Mouse (Mus musculus) thymus, adult 2 months (tissue): ENCODE data around the gene Mrtfa.

Experiments used
- CTCF ChIP-seq: fragments of 200-500 bp; IDR thresholded peaks from 2 replicates; pipeline ENCODE4 v1.5.1; 2012; ENCODE audit warnings: mild to moderate bottlenecking, control low read depth, low read length, moderate library complexity, borderline replicate concordance; ENCODE audit not compliant: control insufficient read depth, poor library complexity, insufficient read depth; ENCODE audit errors: extremely low read depth
- POLR2A ChIP-seq: fragments of 200-500 bp; IDR thresholded peaks from 2 replicates; pipeline ENCODE4 v1.6.1; 2012; ENCODE audit warnings: mild to moderate bottlenecking, low read length, control low read depth, moderate library complexity; ENCODE audit not compliant: control insufficient read depth, poor library complexity, insufficient read depth; ENCODE audit errors: extremely low read depth

- TF ChIP-seq CTCF (no peak), POLR2A (no peak)
Observed at GRCm38 (mm10) chr15:81160677-81161076, 29.9 kb downstream of the Mrtfa start.
